Mouse (Mus musculus): Measurements from ENCODE around the gene Ccr5.
"Not testable (repeated sequence)": the region's sequence is repeated elsewhere in the genome, so short reads cannot be mapped to it uniquely, and the experiment has no call there.

- not testable (repeated sequence) for TF ChIP-seq CTCF (IDR thresholded peaks at IDR 0.05; ENCODE audit: low read depth, low read length); POLR2A (IDR thresholded peaks at IDR 0.05; ENCODE audit: borderline replicate concordance, low read depth, low read length)
Measured at GRCm38 (mm10) chr9:124080471-124080870, 40.9 kb upstream of the Ccr5 start.

Data from bone marrow macrophage, adult 2 months (primary cell).